Mouse (Mus musculus) c-Kit-positive CD71-negative TER-119-negative erythroid progenitor cells, embryonic 14.5 days (primary cell): ENCODE measurements around the gene Acot1.
A peak's percentile ranks its signal among the peaks of the same experiment; 100 is the strongest.
"Not testable (repeated sequence)": the region's sequence is repeated elsewhere in the genome, so short reads cannot be mapped to it uniquely, and the experiment has no call there.

Experiments used
- DNase-seq: peaks from one replicate; pipeline ENCODE4 v3.0.0-alpha.2; 2013; ENCODE audit warnings: low read depth

Gene Acot1

DNA sequence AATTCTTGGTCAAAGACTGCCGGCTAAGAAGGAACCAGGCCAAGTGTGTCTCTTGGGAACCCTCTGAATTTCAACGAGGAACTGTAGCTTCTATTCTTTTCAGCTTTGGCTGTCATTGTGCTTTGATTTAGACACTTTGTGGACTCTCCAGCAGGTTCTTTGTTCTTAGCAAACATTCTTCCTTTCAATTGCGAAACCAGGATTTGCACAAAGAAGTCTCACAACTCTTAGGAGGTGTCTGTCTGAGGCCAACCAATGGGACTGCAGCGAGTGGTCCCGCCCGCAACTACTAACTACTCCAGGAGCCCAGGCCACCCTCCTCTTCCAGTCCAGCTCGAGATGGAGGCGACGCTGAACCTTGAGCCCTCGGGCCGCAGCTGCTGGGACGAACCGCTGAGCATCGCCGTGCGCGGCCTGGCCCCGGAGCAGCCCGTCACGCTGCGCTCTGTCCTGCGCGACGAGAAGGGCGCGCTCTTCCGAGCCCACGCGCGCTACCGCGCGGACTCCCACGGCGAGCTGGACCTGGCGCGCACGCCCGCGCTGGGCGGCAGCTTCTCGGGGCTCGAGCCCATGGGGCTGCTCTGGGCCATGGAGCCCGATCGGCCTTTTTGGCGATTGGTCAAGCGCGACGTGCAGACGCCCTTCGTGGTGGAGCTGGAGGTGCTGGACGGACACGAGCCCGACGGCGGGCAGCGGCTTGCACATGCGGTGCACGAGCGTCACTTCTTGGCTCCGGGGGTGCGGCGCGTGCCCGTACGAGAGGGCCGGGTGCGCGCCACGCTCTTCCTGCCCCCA lies at the start of gene Acot1:
Gene Acot1 (plus strand): TSS at position 320 of the 795 bp plus-strand sequence.
- not testable (repeated sequence) for DNase-seq

GRCm38 (mm10) chr12:83965235-83965634 lies 44.1 kb upstream of the Acot1 start:
- DNase-seq = no peak

GRCm38 (mm10) chr12:83972117-83972516 lies 37.2 kb upstream of the Acot1 start:
- peak; percentile 40 for DNase-seq

GRCm38 (mm10) chr12:83978862-83979261 lies 30.4 kb upstream of the Acot1 start:
- DNase-seq = no peak

GRCm38 (mm10) chr12:83981615-83982014 lies 27.7 kb upstream of the Acot1 start:
- no peak for DNase-seq

- no peak for DNase-seq
Observed at GRCm38 (mm10) chr12:83984752-83985151, 24.5 kb upstream of the Acot1 start, which contains the start of gene Heatr4. Gene Heatr4, minus strand, starts transcription at chr12:83984852.

DNA sequence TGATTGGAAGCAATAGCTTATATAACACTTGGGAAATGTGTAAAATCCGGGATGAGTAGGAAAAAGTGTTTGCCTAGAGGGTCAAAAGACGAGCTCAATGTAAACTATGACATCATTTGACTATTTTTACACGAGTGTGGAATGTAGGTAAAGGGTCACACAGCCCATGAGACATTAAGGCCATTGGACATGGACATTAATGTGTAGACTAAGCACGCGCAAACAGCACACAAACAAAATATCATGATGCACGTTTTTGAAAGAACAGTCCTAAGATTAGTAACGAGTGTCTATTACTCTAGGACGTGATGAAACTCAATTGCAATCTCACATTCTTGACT lies 22.1 kb upstream of the Acot1 start:
- no peak for DNase-seq

- DNase-seq = peak; percentile 65
Observed at GRCm38 (mm10) chr12:83987583-83988441, 21.5 kb upstream of the Acot1 start, which contains the start of gene Acot2. Gene Acot2, plus strand, starts transcription at chr12:83987861.

DNA sequence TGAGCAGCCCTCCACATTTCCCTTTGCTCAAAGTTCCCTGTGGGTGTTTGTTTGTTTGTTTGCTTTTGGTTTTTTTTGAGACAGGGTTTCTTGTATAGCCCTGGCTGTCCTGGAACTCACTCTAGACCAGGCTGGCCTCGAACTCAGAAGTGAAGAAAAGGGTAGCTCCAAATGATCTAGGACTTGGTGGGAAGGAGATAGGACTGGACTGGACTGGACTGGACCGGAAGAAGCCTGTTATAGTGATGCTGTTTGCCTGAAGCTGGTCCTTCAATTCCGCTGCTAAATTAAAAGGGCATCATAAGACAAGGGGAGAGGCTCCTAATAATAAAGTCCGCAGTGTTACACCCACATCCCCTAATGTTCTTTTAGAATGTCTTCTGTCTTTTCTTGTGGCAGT lies 20.8 kb upstream of the Acot1 start:
- no peak for DNase-seq

GRCm38 (mm10) chr12:83989378-83989777 lies 19.9 kb upstream of the Acot1 start:
- DNase-seq = no peak

- DNase-seq = no peak
Observed at GRCm38 (mm10) chr12:83997221-83997620, 12.1 kb upstream of the Acot1 start.

GRCm38 (mm10) chr12:83998341-83999107 lies 10.8 kb upstream of the Acot1 start:
- DNase-seq = no peak

GRCm38 (mm10) chr12:83999237-83999636 lies 10.1 kb upstream of the Acot1 start:
- DNase-seq = not testable (repeated sequence)

DNA sequence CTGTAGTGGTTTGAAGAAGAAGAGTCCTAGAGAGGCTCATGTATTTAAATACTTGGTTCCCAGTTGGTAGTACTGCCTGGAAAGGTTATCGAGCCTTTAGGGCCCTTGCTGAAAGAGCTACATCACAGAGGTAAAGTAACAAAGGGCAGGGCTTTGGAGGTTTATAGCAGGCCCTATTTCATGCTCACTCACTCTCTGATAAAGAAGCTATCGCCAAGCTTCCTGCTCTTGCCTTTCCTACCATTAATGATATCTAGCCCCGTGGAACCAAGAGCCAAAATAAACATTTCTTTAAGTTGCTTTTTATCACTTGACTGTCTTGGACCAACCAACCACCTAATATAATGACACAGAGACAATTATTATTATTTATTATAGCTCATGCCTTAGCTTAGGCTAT lies 8.9 kb upstream of the Acot1 start:
- DNase-seq = no peak

GRCm38 (mm10) chr12:84003866-84004265 lies 5.4 kb upstream of the Acot1 start:
- no peak for DNase-seq

DNA sequence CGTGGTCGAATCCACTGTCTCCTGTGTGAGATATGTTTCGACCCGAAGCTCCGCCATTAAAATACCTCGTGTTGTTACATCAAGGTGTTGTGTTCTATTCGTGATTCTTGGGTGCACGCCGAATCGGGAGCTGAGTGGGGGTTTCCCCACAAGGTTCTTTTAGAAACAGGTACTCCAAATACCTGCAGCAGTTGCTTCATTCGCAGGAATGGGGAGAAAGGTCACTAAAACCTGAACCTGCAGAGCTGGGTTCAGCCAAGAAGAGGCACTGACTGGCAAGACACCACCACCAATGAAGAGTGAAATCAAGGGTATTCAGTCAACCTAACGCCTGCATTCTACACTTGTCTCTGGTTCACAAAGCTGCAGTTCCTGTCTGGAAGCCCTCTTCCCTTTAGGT lies 1.0 kb upstream of the Acot1 start:
- no peak for DNase-seq

GRCm38 (mm10) chr12:84008729-84009128 lies 561 bp upstream of the Acot1 start:
- DNase-seq = no peak

DNA sequence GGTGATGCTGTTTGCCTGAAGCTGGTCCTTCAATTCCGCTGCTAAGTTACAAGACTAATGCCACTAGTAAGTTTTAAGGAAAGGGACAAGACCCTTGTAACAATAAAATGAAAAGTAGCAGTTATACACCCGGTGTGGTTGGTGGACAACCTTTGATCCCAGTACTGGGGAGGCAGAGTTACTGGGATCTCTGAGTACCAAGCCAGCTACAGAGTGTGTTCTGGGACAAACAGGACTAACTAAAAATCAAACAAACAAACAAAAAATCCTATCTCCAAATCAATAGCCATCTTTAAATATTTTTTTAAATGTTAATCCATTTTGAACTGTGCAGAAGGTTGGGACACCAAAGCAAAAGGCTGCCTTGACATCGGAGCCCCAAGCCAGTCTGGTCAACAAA lies 911 bp downstream of the Acot1 start:
- no peak for DNase-seq

GRCm38 (mm10) chr12:84011251-84012040 lies 2.2 kb downstream of the Acot1 start:
- no peak for DNase-seq

DNA sequence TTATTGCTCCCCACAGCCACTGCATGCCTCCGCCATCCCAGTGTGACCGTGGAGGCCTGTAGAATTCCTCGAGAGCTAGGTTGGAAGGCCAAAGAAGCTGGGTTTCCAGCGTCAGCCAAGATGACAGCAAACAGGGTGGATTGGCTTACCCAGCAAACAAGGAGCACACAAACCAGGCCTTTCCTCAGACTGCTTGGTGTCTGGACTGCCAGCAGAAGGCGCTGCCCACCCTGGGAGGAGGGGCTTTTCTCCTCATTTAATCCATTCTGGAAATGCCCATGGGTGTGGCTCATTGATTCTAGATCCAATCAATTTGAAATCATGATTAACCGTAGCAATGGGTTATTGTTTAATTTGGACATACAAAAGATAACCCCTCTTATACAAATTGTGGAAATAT lies 3.8 kb downstream of the Acot1 start:
- DNase-seq = no peak

DNA sequence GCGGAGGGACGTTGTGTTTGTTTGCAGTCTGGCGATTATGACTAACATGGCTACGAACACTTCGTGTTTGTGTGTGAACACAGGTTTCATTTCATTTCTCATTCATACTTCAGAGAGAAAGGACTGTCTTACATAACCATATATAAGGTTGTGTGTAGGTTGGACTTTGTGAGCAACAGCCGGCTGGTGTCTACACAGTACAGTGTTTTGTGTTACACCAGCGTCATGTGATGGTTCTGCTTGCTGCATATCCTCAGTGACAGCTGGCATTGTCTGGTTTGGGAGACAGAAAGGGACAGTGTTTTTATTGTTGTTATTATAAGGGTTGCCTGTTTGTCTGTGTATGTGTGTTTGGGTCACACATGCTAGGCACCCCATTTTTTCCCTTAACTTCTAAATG lies 4.4 kb downstream of the Acot1 start:
- DNase-seq = no peak

DNA sequence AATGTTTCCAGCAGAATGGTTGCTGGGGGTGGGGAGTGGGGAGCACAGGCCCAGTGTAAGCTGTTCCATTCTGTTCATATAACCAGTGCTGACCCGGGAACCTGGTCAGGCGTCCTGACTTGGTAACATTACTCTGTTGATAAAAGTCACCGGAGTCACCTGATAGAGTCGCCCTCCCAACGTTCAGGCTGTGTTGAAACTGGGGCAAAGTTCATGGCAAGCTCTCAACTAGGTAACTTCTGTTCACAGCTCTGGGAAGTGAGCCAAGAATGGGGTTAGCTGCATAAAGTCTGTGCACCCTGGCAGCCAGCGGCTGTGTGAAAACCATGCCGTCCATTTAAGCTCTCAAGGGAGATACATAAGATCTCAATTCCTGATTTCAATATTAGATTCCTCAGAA lies 11.2 kb downstream of the Acot1 start:
- not testable (repeated sequence) for DNase-seq
